Mouse (Mus musculus): Measurements from ENCODE around the gene Ppa2. TPM values are rescaled to one million over a fixed set of nuclear protein-coding genes. Genes with fewer than 3 reads are reported as not detected.

Ppa2 gene
- polyA plus RNA-seq, 1 experiment from 2014 or later, result 94.1 TPM

GRCm38 (mm10) chr3:133389803-133390387 is 80.0 kb downstream of the Ppa2 start:
- H3K4me3 ChIP-seq (ENCODE audit: low read depth, low read length), result no peak overlapping the region
- no peaks in the 10 kb centered on the region for H3K27me3 ChIP-seq (replicated peaks; ENCODE audit: insufficient read depth, low read length)
- H3K36me3 ChIP-seq (ENCODE audit: insufficient read depth, low read length), result no peaks in the 10 kb centered on the region
- DNase-seq (ENCODE audit: low spot score) (no peak), ATAC-seq (no peak)
- 90% methylated on average over 10 of the region's 10 CpGs for WGBS
- H3K9me3 ChIP-seq (ENCODE audit: low read length), result no peaks in the 10 kb centered on the region
- no peak overlapping the region for H3K9ac ChIP-seq (replicated peaks; ENCODE audit: low read depth)
- H3K27ac ChIP-seq (ENCODE audit: low read length), result no peak overlapping the region
- H3K4me2 ChIP-seq (replicated peaks; ENCODE audit: low read depth, low read length), result no peak overlapping the region
- TF ChIP-seq CTCF (IDR thresholded peaks at IDR 0.05), result no peak
- TF ChIP-seq EP300 (IDR thresholded peaks at IDR 0.05), result no peak
- no peaks in the 10 kb centered on the region for H3K4me1 ChIP-seq (ENCODE audit: insufficient read depth, low read depth, low read length)

GRCm38 (mm10) chr3:133394531-133394930 is 84.6 kb downstream of the Ppa2 start:
- H3K4me1 ChIP-seq (ENCODE audit: insufficient read depth, low read depth, low read length), result no peaks in the 10 kb centered on the region
- no peaks in the 10 kb centered on the region for H3K9me3 ChIP-seq (ENCODE audit: low read length)
- no peak overlapping the region for H3K9ac ChIP-seq (replicated peaks; ENCODE audit: low read depth)
- no peaks in the 10 kb centered on the region for H3K27me3 ChIP-seq (replicated peaks; ENCODE audit: insufficient read depth, low read length)
- H3K4me2 ChIP-seq (replicated peaks; ENCODE audit: low read depth, low read length), result no peak overlapping the region
- H3K4me3 ChIP-seq (ENCODE audit: low read depth, low read length), result no peak overlapping the region
- WGBS, result 45% methylated on average over 2 of the region's 2 CpGs
- no peaks in the 10 kb centered on the region for H3K36me3 ChIP-seq (ENCODE audit: insufficient read depth, low read length)
- no peak overlapping the region for H3K27ac ChIP-seq (ENCODE audit: low read length)
- no peak for ATAC-seq
- TF ChIP-seq EP300 (IDR thresholded peaks at IDR 0.05) (no peak), CTCF (IDR thresholded peaks at IDR 0.05) (no peak)
- no peak for DNase-seq (ENCODE audit: low spot score)

GRCm38 (mm10) chr3:133403849-133404248 is 93.9 kb downstream of the Ppa2 start:
- no peak for ATAC-seq
- Histone ChIP-seq H3K27me3 (replicated peaks; ENCODE audit: insufficient read depth, low read length) (no peaks in the 10 kb centered on the region), H3K36me3 (ENCODE audit: insufficient read depth, low read length) (no peaks in the 10 kb centered on the region), H3K9ac (replicated peaks; ENCODE audit: low read depth) (no peak overlapping the region), H3K4me1 (ENCODE audit: insufficient read depth, low read depth, low read length) (no peaks in the 10 kb centered on the region), H3K4me2 (replicated peaks; ENCODE audit: low read depth, low read length) (no peak overlapping the region), H3K27ac (ENCODE audit: low read length) (no peak overlapping the region), H3K9me3 (ENCODE audit: low read length) (no peaks in the 10 kb centered on the region), H3K4me3 (ENCODE audit: low read depth, low read length) (no peak overlapping the region)
- TF ChIP-seq EP300 (IDR thresholded peaks at IDR 0.05), result no peak
- TF ChIP-seq CTCF (IDR thresholded peaks at IDR 0.05), result no peak
- no peak for DNase-seq (ENCODE audit: low spot score)
- WGBS, result 87% methylated on average over 4 of the region's 4 CpGs

- DNase-seq (ENCODE audit: low spot score), result no peak
Measured at GRCm38 (mm10) chr3:133405636-133406035, 95.7 kb downstream of the Ppa2 start.

GRCm38 (mm10) chr3:133406248-133406647 is 96.3 kb downstream of the Ppa2 start:
- WGBS, result 84% methylated on average over 5 of the region's 5 CpGs
- H3K9me3 ChIP-seq (ENCODE audit: low read length), result no peaks in the 10 kb centered on the region
- H3K27ac ChIP-seq (ENCODE audit: low read length), result no peak overlapping the region
- no peak overlapping the region for H3K4me2 ChIP-seq (replicated peaks; ENCODE audit: low read depth, low read length)
- H3K4me1 ChIP-seq (ENCODE audit: insufficient read depth, low read depth, low read length), result no peaks in the 10 kb centered on the region
- ATAC-seq, result no peak
- no peak for DNase-seq (ENCODE audit: low spot score)
- no peak overlapping the region for H3K4me3 ChIP-seq (ENCODE audit: low read depth, low read length)
- no peak for TF ChIP-seq CTCF (IDR thresholded peaks at IDR 0.05)
- TF ChIP-seq EP300 (IDR thresholded peaks at IDR 0.05), result no peak
- H3K9ac ChIP-seq (replicated peaks; ENCODE audit: low read depth), result no peak overlapping the region
- H3K27me3 ChIP-seq (replicated peaks; ENCODE audit: insufficient read depth, low read length), result no peaks in the 10 kb centered on the region
- H3K36me3 ChIP-seq (ENCODE audit: insufficient read depth, low read length), result no peaks in the 10 kb centered on the region

More at GRCm38 (mm10) chr3:133405636-133406035, 95.7 kb downstream of the Ppa2 start:
- Histone ChIP-seq H3K9ac (replicated peaks; ENCODE audit: low read depth) (no peak overlapping the region), H3K9me3 (ENCODE audit: low read length) (no peaks in the 10 kb centered on the region), H3K4me1 (ENCODE audit: insufficient read depth, low read depth, low read length) (no peaks in the 10 kb centered on the region), H3K36me3 (ENCODE audit: insufficient read depth, low read length) (no peaks in the 10 kb centered on the region), H3K4me2 (replicated peaks; ENCODE audit: low read depth, low read length) (no peak overlapping the region), H3K4me3 (ENCODE audit: low read depth, low read length) (no peak overlapping the region), H3K27me3 (replicated peaks; ENCODE audit: insufficient read depth, low read length) (no peaks in the 10 kb centered on the region), H3K27ac (ENCODE audit: low read length) (no peak overlapping the region)
- ATAC-seq, result no peak
- TF ChIP-seq EP300 (IDR thresholded peaks at IDR 0.05), result no peak
- no peak for TF ChIP-seq CTCF (IDR thresholded peaks at IDR 0.05)
- 88% methylated on average over 3 of the region's 3 CpGs for WGBS

GRCm38 (mm10) chr3:133411123-133411675 is 101.3 kb downstream of the Ppa2 start:
- no peak overlapping the region for H3K9ac ChIP-seq (replicated peaks; ENCODE audit: low read depth)
- H3K36me3 ChIP-seq (ENCODE audit: insufficient read depth, low read length), result no peaks in the 10 kb centered on the region
- no peaks in the 10 kb centered on the region for H3K9me3 ChIP-seq (ENCODE audit: low read length)
- no peak overlapping the region for H3K4me2 ChIP-seq (replicated peaks; ENCODE audit: low read depth, low read length)
- no peaks in the 10 kb centered on the region for H3K4me1 ChIP-seq (ENCODE audit: insufficient read depth, low read depth, low read length)
- WGBS, result 74% methylated on average over 4 of the region's 4 CpGs
- ATAC-seq (no peak), DNase-seq (ENCODE audit: low spot score) (no peak)
- no peak overlapping the region for H3K4me3 ChIP-seq (ENCODE audit: low read depth, low read length)
- H3K27ac ChIP-seq (ENCODE audit: low read length), result no peak overlapping the region
- TF ChIP-seq CTCF (IDR thresholded peaks at IDR 0.05), result no peak
- no peak for TF ChIP-seq EP300 (IDR thresholded peaks at IDR 0.05)
- no peaks in the 10 kb centered on the region for H3K27me3 ChIP-seq (replicated peaks; ENCODE audit: insufficient read depth, low read length)
